Mouse (Mus musculus) kidney, adult 11 months (tissue): Measurements from ENCODE around the gene Acer2.

Experiments
- DNase-seq: peaks from one replicate; pipeline ENCODE4 v3.0.0; 2022

Acer2 gene

DNA sequence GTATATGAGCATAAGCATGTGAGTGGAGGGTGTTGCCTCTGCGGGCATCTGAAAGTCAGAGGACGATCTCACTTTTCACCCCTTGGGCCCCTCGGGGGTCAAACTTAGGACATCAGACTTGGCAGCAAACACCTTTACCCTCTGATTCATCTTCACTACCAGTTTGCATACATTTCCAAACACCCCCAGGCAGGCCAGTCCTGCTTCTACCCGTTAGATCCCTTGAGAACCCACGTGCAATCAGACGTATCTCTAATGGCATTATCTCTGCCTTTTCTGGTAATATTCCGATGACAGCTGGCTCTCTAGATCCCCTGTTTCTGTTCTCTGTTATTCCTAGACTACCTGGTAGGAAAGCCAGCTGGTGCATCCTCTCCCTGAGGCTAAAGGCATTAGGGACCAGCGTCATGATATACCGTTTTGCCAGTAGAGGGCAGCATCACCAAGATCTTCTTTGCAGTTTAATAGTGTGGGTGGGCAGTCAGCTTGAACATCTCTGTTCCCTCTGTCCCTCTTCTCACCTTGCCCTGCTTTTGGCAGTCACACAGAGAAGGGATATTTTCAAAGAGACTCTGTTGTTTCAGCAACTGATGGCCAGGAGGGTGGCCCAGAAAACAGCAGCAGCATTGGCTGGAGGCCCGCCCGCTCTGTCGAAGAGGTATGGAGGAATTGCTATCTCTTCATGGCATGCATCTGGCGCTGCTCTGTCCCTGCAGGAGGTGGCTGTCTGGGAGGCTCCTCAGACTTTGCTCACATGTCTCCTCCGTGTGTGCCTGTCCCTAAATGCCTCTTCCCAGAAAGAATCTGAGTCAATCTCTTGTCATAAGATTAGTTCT, 83.6 kb downstream of the Acer2 start:
- peak; percentile 22 for DNase-seq

DNA sequence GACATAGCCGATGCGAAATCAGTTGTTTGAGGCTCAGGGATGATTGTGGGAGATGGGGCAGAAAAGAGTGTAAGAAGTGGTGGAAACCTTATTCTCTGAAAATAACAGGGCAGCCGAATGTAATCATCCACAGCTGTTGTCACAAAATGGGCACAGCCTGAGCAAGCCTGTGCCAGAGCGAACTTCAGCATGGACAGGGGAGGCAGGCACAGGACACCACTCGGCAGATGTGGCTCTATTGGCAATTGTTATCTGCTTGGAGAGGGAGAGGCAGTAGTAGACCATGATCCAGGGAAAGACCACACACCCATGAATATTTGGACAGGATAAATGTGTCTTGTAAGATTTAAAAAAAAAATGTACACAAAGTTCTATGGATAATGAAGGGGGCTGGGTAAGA, 103.1 kb downstream of the Acer2 start:
- DNase-seq: no peak
